Mouse (Mus musculus): ENCODE results near the gene Ror2. TPM values are rescaled to one million over a fixed set of nuclear protein-coding genes. Genes with fewer than 3 reads are reported as not detected.
A peak's percentile ranks its signal among the peaks of the same experiment; 100 is the strongest.
"Not testable (repeated sequence)": the region's sequence is repeated elsewhere in the genome, so short reads cannot be mapped to it uniquely, and the experiment has no call there.

Gene Ror2
- not detected for polyA plus RNA-seq (2021)

DNA sequence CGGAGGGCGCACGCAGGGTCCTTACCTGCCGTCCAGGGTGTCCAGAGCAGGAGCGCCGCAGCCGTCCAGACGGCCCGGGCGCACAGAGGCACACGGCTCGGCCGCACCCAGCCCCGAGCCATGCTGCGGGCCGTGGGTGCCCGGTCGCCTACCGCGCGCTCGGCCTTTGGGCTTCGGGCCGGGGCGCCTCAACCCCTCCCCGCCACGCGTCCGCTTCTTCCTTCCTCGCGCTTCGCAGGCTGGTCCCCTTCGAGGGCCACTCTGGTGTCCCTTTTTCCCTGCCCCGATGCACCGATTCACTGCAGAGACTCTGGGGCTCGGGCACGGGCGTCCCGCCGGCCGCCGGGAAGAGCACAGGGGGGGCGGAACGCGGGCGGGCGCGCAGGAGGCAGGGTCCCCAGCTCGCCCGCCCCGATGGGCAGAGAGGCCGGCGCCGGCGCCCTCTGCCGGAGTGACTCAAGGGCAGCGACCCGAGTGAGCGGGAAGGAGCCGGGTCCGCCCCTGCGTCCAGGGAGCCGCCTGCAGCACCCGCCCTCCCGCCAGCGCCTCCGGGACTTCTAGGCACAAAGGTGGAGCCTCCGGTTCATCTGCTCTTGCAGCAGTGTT, at the start of gene Ror2:
Gene Ror2, minus strand, starts transcription at position 369 of the 606 bp plus-strand sequence.
- no peak for TF ChIP-seq CTCF (IDR thresholded peaks at IDR 0.05)
- POLR2A ChIA-PET, result no interaction called here
- no peak for DNase-seq (ENCODE audit: low read depth, low spot score)
- in situ Hi-C loops (cut with MboI; ENCODE audit: low pct_unique_long_range_greater_than_20kb), result no loop called here
- CTCF ChIA-PET, result no interaction called here
- ATAC-seq, result no peak
- peaks cover 49% of the 10 kb centered on the region for H3K27me3 ChIP-seq

DNA sequence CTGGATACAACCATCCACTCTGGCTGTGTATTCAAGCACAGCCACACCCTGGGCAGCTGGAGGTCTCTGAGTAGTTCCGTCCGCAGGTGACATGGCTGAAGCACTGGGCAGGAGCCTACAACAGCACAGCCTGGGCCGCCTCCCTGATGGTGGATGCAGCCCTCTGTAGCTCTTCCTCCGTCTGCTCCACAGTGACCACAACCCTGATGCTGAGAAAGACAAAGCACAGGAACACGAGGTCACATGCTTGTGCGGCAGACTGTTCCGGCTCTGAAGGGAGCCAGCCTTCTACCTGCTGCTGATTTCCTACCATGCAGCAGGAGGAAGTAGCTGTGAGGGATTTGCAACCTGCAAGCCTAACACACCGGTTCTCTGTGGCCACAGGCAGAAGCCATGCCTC, 47.8 kb upstream of the Ror2 start:
- DNase-seq (ENCODE audit: low read depth, low spot score) (no peak), ATAC-seq (no peak)
- ChIA-PET POLR2A (no interaction called here), CTCF (interaction anchor here (1.8 to 2.1 kb wide), 2 partner anchors 8 to 12 kb away, joined by 4 to 5 read pairs; no protein-coding TSS in a partner anchor)
- in situ Hi-C loops (cut with MboI; ENCODE audit: low pct_unique_long_range_greater_than_20kb), result no loop called here
- no peaks in the 10 kb centered on the region for H3K27me3 ChIP-seq
- TF ChIP-seq CTCF (IDR thresholded peaks at IDR 0.05), result no peak

DNA sequence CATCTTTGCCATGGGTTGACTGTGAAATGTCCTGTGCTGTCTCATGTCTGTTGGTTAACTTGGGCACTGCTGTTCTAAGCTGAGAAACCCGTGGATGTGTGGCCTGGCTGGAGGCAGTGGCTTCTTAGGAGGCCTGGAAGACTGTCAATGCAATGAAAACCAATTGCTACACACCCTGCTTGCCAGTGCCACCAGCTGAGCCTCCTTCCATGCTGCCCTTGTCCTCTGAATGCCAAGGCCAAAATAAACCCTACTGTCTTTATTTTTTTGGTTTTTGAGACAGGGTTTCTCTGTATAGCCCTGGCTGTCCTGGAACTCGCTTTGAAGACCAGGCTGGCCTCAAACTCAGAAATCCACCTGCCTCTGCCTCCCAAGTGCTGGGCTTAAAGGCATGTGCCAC, 44.3 kb upstream of the Ror2 start:
- DNase-seq (ENCODE audit: low read depth, low spot score) (no peak), ATAC-seq (no peak)
- H3K27me3 ChIP-seq, result no peaks in the 10 kb centered on the region
- in situ Hi-C loops (cut with MboI; ENCODE audit: low pct_unique_long_range_greater_than_20kb), result no loop called here
- TF ChIP-seq CTCF (IDR thresholded peaks at IDR 0.05), result no peak
- CTCF ChIA-PET, result interaction anchor here (1.2 kb wide), 1 partner anchor 13 kb away, joined by 3 read pairs; no protein-coding TSS in a partner anchor
- POLR2A ChIA-PET, result no interaction called here

DNA sequence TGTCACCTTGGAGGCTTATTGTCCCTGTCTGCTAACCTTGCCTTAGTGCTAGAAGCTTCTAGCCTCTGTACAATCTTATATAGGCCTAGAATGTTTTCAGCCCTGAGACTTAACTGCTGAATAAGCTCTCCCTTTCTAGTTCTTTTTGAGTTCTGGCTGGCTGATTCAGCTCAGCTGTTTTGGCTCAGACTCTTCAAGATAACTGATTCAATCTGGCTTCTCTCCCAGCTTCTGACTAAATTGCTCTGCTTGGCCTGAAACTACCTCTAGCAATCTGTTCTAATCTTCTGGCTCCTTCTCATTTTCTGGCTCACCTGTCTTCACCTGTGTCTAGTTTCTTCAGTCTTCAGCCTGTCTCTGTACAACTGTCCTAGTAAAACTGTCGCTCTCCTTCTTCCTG, 39.6 kb upstream of the Ror2 start:
- POLR2A ChIA-PET, result no interaction called here
- TF ChIP-seq CTCF (IDR thresholded peaks at IDR 0.05), result no peak
- in situ Hi-C loops (cut with MboI; ENCODE audit: low pct_unique_long_range_greater_than_20kb), result no loop called here
- peaks cover 5% of the 10 kb centered on the region for H3K27me3 ChIP-seq
- CTCF ChIA-PET, result no interaction called here
- no peak for ATAC-seq
- no peak for DNase-seq (ENCODE audit: low read depth, low spot score)

DNA sequence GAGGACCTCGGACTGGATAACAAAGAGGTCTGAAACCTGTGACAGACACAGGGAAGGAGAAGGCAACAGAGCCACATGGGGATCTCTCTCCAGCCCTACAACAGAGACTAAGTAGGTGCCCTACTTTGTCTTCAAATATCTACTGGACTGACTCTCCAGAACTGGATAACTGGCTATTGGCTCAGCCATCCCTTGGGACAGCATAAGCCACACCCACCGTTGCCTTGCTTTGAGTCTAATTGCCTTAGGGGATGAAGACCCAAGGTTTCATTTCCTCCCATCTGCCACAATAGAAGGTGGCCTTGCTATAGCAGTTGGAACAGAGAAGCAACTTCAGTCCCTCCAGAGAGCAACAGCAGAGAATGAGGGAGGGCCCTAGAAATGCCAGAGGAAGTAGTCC, 37.7 kb upstream of the Ror2 start:
- ChIA-PET POLR2A (no interaction called here), CTCF (interaction anchor here (0.9 kb wide), 1 partner anchor 8 kb away, joined by 3 read pairs; no protein-coding TSS in a partner anchor)
- TF ChIP-seq CTCF (IDR thresholded peaks at IDR 0.05), result no peak
- DNase-seq (ENCODE audit: low read depth, low spot score) (no peak), ATAC-seq (no peak)
- in situ Hi-C loops (cut with MboI; ENCODE audit: low pct_unique_long_range_greater_than_20kb), result no loop called here
- peaks cover 5% of the 10 kb centered on the region for H3K27me3 ChIP-seq

DNA sequence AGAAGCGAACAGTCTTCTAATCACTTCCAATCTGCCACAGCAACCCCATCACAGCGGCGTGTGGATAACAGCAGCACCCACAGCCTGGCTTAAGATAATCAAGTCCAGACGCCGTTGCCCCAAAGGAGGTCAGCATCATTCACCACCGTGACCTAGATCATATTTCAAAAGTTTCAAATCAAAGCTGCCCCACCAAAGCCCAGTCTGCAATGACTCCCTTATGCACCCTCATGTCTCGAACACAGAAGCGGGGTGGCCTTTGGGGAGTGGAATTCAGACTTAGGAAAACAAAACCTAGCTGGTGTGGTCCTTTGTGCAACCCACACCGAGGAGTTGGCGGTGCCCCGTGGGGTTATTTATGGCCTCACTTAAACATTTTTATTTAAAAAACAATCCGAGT, 35.0 kb upstream of the Ror2 start:
- POLR2A ChIA-PET, result no interaction called here
- TF ChIP-seq CTCF (IDR thresholded peaks at IDR 0.05), result no peak
- in situ Hi-C loops (cut with MboI; ENCODE audit: low pct_unique_long_range_greater_than_20kb), result no loop called here
- peaks cover 5% of the 10 kb centered on the region for H3K27me3 ChIP-seq
- DNase-seq (ENCODE audit: low read depth, low spot score), result no peak
- CTCF ChIA-PET, result no interaction called here
- ATAC-seq, result no peak

DNA sequence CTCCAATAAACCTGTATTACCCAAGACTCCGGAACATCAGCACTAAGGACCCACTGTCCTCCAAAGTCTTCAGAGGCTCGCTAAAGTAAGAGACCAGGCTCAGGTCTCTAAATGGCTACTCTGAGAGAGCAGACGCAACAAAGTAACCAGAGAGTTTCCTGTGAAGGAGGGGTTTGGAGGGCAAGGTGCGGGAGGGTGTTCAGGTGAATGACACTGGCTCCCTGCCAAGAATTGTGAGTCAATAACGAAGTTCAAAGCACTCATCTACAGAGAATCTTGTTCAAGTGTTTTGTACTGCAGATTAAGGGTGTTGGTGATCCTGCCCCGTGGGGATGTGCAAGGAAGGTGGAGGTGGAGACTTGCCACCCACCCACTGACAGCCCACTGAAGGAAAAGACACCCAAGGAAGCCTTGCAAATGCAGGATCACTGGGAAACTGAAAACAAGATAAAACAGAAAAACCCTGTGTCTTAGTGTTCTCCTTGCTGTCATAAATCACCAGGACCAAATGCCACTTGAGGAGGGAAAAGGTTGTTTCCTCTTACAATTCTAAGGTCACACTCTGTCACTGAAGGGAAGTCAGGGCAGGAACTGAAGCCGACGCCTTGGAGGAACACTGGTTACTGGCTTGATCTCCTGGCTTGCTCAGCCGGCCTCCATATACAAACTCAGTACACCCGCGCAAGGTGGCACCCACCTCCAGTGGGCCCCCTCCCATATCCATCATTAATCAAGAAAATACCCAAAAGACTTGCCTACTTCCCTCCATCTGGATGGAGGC, 30.8 kb upstream of the Ror2 start:
- POLR2A ChIA-PET, result no interaction called here
- DNase-seq (ENCODE audit: low read depth, low spot score) (no peak), ATAC-seq (no peak)
- peaks cover 9% of the 10 kb centered on the region for H3K27me3 ChIP-seq
- in situ Hi-C loops (cut with MboI; ENCODE audit: low pct_unique_long_range_greater_than_20kb), result no loop called here
- TF ChIP-seq CTCF (IDR thresholded peaks at IDR 0.05), result no peak
- CTCF ChIA-PET, result no interaction called here

DNA sequence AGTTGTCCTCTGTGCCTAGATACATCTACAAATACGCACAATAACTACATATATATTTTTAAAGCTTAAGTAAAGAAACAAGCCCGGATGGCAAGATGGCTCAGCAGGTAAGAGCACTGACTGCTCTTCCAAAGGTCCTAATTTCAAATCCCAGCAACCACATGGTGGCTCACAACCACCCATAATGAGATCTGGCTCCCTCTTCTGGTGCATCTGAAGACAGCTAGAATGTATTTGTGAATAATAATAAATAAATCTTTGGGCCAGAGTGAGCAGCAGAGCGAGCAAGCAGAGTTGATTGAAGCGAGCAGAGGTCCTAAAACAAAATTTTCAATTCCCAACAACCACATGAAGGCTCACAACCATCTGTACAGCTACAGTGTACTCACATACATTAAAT, 29.8 kb upstream of the Ror2 start:
- in situ Hi-C loops (cut with MboI; ENCODE audit: low pct_unique_long_range_greater_than_20kb); POLR2A ChIA-PET; H3K27me3 ChIP-seq; ATAC-seq; DNase-seq (ENCODE audit: low read depth, low spot score): not testable (repeated sequence)
- CTCF ChIA-PET, result interaction anchor here (0.9 kb wide), 1 partner anchor 10 kb away, joined by 3 read pairs; no protein-coding TSS in a partner anchor
- TF ChIP-seq CTCF (IDR thresholded peaks at IDR 0.05), result peak; percentile 58

DNA sequence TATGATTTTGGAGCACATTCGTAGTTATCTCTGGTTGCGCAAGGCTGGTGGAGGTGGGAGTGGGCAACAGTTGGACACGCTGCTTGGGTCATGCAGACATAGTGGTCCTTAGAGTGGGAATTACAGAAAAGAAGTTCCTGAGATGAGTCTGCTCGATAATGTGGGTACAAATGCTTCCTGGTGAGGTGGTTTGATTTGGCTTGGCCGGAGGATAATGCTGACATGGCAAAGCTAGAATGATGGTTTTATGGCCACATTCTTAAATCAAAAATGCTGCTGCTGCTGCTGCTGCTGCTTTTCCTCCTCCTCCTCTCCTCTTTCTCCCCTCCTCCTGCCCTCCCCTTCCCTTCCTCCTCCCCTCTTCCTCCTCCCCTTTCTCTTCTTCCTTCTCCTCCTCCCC, 24.5 kb upstream of the Ror2 start:
- in situ Hi-C loops (cut with MboI; ENCODE audit: low pct_unique_long_range_greater_than_20kb), result no loop called here
- POLR2A ChIA-PET, result no interaction called here
- CTCF ChIA-PET, result no interaction called here

DNA sequence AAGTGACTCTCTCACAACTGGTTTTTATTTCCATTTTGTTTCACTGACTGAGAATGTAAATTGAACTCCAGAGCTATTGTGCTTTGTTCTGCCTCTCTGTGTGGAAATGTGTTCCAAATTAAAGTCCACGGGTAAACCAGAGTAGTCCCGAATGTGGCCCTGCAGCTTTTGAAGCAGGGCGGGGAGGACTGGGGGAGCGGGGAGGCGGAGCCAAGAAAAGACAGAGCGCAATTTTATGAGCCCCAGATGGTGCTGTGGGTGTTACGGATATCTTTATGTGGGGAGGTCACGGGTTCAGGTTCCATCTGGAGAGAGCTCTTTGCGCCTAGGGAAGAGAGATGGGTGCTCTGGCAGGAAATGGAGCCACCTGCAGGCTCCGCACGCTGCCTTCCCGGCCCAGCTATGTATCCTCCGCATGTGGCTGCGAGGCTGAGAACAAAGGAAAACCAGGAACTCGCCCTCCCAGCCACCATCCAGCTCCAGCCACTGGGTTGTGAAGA, 23.8 kb upstream of the Ror2 start:
- in situ Hi-C loops (cut with MboI; ENCODE audit: low pct_unique_long_range_greater_than_20kb), result no loop called here
- ATAC-seq (no peak), DNase-seq (ENCODE audit: low read depth, low spot score) (no peak)
- peaks cover 18% of the 10 kb centered on the region for H3K27me3 ChIP-seq
- CTCF ChIA-PET, result interaction anchor here (0.5 kb wide), 1 partner anchor 198 kb away, joined by 3 read pairs; no protein-coding TSS in a partner anchor
- POLR2A ChIA-PET, result no interaction called here
- no peak for TF ChIP-seq CTCF (IDR thresholded peaks at IDR 0.05)

More for the DNA sequence above, 24.5 kb upstream of the Ror2 start:
- no peak for DNase-seq (ENCODE audit: low read depth, low spot score)
- peaks cover 19% of the 10 kb centered on the region for H3K27me3 ChIP-seq
- ATAC-seq, result no peak
- no peak for TF ChIP-seq CTCF (IDR thresholded peaks at IDR 0.05)

DNA sequence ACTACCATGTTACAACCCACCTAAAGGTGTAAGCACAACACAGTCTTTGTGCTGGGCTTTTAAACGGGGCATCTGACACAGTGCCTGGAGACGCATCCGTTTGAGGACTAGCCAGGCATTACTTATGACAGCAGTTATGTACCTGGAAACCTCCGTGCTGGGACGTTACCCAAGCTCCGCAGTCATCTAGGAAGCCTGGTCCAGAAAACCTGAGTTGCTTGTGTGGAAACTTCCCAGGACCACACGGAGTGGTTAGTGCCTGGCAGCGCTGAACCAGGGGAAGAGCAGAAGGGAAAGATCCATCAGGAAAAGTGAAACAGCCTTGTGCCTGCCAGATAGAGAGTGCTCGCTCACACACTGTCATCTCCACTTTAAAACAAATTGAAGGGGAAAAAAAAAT, 23.2 kb upstream of the Ror2 start:
- CTCF ChIA-PET, result interaction anchor here (0.5 kb wide), 1 partner anchor 197 kb away, joined by 3 read pairs; no protein-coding TSS in a partner anchor
- in situ Hi-C loops (cut with MboI; ENCODE audit: low pct_unique_long_range_greater_than_20kb), result no loop called here
- ATAC-seq, result no peak

More for the DNA sequence above, 23.2 kb upstream of the Ror2 start:
- DNase-seq (ENCODE audit: low read depth, low spot score), result no peak
- peaks cover 18% of the 10 kb centered on the region for H3K27me3 ChIP-seq
- no peak for TF ChIP-seq CTCF (IDR thresholded peaks at IDR 0.05)
- POLR2A ChIA-PET, result no interaction called here

All from Patski (cell line).